Mouse (Mus musculus) embryonic facial prominence, embryonic 13.5 days (tissue): Measurements from ENCODE around the gene Plcg2. TPM values are rescaled to one million over a fixed set of nuclear protein-coding genes. Genes with fewer than 3 reads are reported as not detected.
A peak's percentile ranks its signal among the peaks of the same experiment; 100 is the strongest.

Experiments used
- ATAC-seq: fragments of 200-750 bp; cut with Nextera tagmentation; 2 replicates; pipeline ENCODE4 v1.8.0; 2017; ENCODE audit warnings: low read depth; ENCODE audit not compliant: insufficient number of reproducible peaks, insufficient read depth, low FRiP score, low TSS enrichment
- H3K27ac ChIP-seq: fragments of 300-500 bp; sonication (generic); 2 replicates; pipeline ENCODE4 v1.5.1; 2015; ENCODE audit warnings: moderate library complexity, mild to moderate bottlenecking, inconsistent platforms
- H3K27me3 ChIP-seq: fragments of 300-500 bp; sonication (generic); 2 replicates; pipeline ENCODE4 v1.6.1; 2015; ENCODE audit warnings: mild to moderate bottlenecking, inconsistent platforms
- H3K36me3 ChIP-seq: fragments of 300-500 bp; sonication (generic); 2 replicates; pipeline ENCODE4 v1.6.1; 2015; ENCODE audit warnings: mild to moderate bottlenecking, inconsistent platforms
- H3K4me1 ChIP-seq: fragments of 300-500 bp; sonication (generic); 2 replicates; pipeline ENCODE4 v1.6.1; 2015; ENCODE audit warnings: inconsistent platforms
- H3K4me2 ChIP-seq: fragments of 300-500 bp; sonication (generic); 2 replicates; pipeline ENCODE4 v1.6.1; 2015; ENCODE audit warnings: moderate library complexity, mild to moderate bottlenecking, inconsistent platforms
- H3K4me3 ChIP-seq: fragments of 300-500 bp; sonication (generic); 2 replicates; pipeline ENCODE4 v1.5.1; 2015; ENCODE audit warnings: mild to moderate bottlenecking, inconsistent platforms
- H3K9ac ChIP-seq: fragments of 300-500 bp; sonication (generic); 2 replicates; pipeline ENCODE4 v1.6.1; 2015; ENCODE audit warnings: mild to moderate bottlenecking, inconsistent platforms
- H3K9me3 ChIP-seq: fragments of 300-500 bp; sonication (generic); 2 replicates; pipeline ENCODE4 v1.6.1; 2016; ENCODE audit warnings: inconsistent platforms
- WGBS: fragments of 180-500 bp; shearing (Covaris S2); methylation state at CpG from one replicate; pipeline ENCODE4 v1.1.7; 2015; ENCODE audit warnings: mixed read lengths; 5-methylcytosine and 5-hydroxymethylcytosine counted together
- polyA plus RNA-seq: library from polyadenylated mRNA; unstranded; fragments of >200 nt; fragmentation: Nextera tagmentation; extraction: Ambion mirVana; gene quantifications from 2 replicates; pipeline ENCODE4 v1.2.1, GENCODE M21; 2015

The Plcg2 gene
- polyA plus RNA-seq, 1 experiment from 2014 or later, result 2.4 TPM

- Histone ChIP-seq H3K27ac (peak overlapping the region; percentile 49), H3K4me3 (peak overlapping the region; percentile 33), H3K9me3 (no peaks in the 10 kb centered on the region), H3K4me2 (peak overlapping the region; percentile 61), H3K27me3 (no peaks in the 10 kb centered on the region), H3K4me1 (peaks cover 12% of the 10 kb centered on the region), H3K9ac (peak overlapping the region; percentile 62), H3K36me3 (no peaks in the 10 kb centered on the region)
- peak; percentile 77; the same call in 1 of the 2 replicates for ATAC-seq
- 0% methylated on average over 8 of the region's 14 CpGs for WGBS
Measured at GRCm38 (mm10) chr8:117470342-117470781, 27.7 kb upstream of the Plcg2 start.

GRCm38 (mm10) chr8:117471174-117471573 lies 26.9 kb upstream of the Plcg2 start:
- H3K27ac ChIP-seq, result no peak overlapping the region; the same call in 1 of the 2 replicates
- H3K9me3 ChIP-seq, result no peaks in the 10 kb centered on the region
- no peaks in the 10 kb centered on the region for H3K36me3 ChIP-seq
- WGBS, result 21% methylated on average over 3 of the region's 3 CpGs
- no peak overlapping the region for H3K4me3 ChIP-seq
- no peaks in the 10 kb centered on the region for H3K27me3 ChIP-seq
- H3K4me1 ChIP-seq, result peaks cover 12% of the 10 kb centered on the region
- no peak overlapping the region for H3K4me2 ChIP-seq
- no peak for ATAC-seq
- no peak overlapping the region for H3K9ac ChIP-seq

- Histone ChIP-seq H3K27ac (no peak overlapping the region), H3K4me2 (no peak overlapping the region), H3K36me3 (no peaks in the 10 kb centered on the region), H3K9ac (no peak overlapping the region), H3K4me3 (no peak overlapping the region), H3K4me1 (peaks cover 12% of the 10 kb centered on the region), H3K27me3 (no peaks in the 10 kb centered on the region), H3K9me3 (no peaks in the 10 kb centered on the region)
- 71% methylated on average over 9 of the region's 9 CpGs for WGBS
- ATAC-seq, result no peak
Measured at GRCm38 (mm10) chr8:117471655-117472054, 26.4 kb upstream of the Plcg2 start.

GRCm38 (mm10) chr8:117472332-117472731 lies 25.8 kb upstream of the Plcg2 start:
- Histone ChIP-seq H3K4me3 (no peak overlapping the region), H3K9me3 (no peaks in the 10 kb centered on the region), H3K9ac (no peak overlapping the region), H3K4me2 (no peak overlapping the region), H3K27me3 (no peaks in the 10 kb centered on the region), H3K4me1 (peaks cover 12% of the 10 kb centered on the region), H3K27ac (no peak overlapping the region), H3K36me3 (no peaks in the 10 kb centered on the region)
- WGBS, result 77% methylated on average over 4 of the region's 4 CpGs
- no peak for ATAC-seq

- Histone ChIP-seq H3K27ac (no peak overlapping the region), H3K27me3 (no peaks in the 10 kb centered on the region), H3K36me3 (no peaks in the 10 kb centered on the region), H3K4me3 (no peak overlapping the region), H3K9ac (no peak overlapping the region), H3K4me1 (peaks cover 8% of the 10 kb centered on the region), H3K9me3 (no peaks in the 10 kb centered on the region), H3K4me2 (no peak overlapping the region)
- 0% methylated on average over 5 of the region's 5 CpGs for WGBS
- ATAC-seq, result 0 out of 2 replicates have a peak, but pooled peaks have one; percentile 45
Measured at GRCm38 (mm10) chr8:117474944-117475343, 23.1 kb upstream of the Plcg2 start.

- Histone ChIP-seq H3K27me3 (no peaks in the 10 kb centered on the region), H3K9me3 (0 out of 2 replicates have a peak, but pooled peaks cover 3% of the 10 kb centered on the region), H3K27ac (no peak overlapping the region), H3K36me3 (no peaks in the 10 kb centered on the region), H3K4me1 (no peaks in the 10 kb centered on the region), H3K9ac (no peak overlapping the region), H3K4me3 (no peak overlapping the region), H3K4me2 (no peak overlapping the region)
- no peak for ATAC-seq
- 76% methylated on average over 7 of the region's 7 CpGs for WGBS
Measured at GRCm38 (mm10) chr8:117475819-117476218, 22.3 kb upstream of the Plcg2 start.

- Histone ChIP-seq H3K27me3 (no peaks in the 10 kb centered on the region), H3K9me3 (0 out of 2 replicates have a peak, but pooled peaks cover 3% of the 10 kb centered on the region), H3K36me3 (no peaks in the 10 kb centered on the region), H3K9ac (no peak overlapping the region), H3K4me3 (no peak overlapping the region), H3K4me1 (no peaks in the 10 kb centered on the region), H3K27ac (no peak overlapping the region), H3K4me2 (no peak overlapping the region)
- no peak for ATAC-seq
Measured at GRCm38 (mm10) chr8:117478082-117478481, 20.0 kb upstream of the Plcg2 start.

GRCm38 (mm10) chr8:117479996-117480395 lies 18.1 kb upstream of the Plcg2 start:
- Histone ChIP-seq H3K4me3 (no peak overlapping the region), H3K36me3 (no peaks in the 10 kb centered on the region), H3K4me1 (no peaks in the 10 kb centered on the region), H3K27me3 (no peaks in the 10 kb centered on the region), H3K4me2 (no peak overlapping the region), H3K27ac (no peak overlapping the region), H3K9me3 (0 out of 2 replicates have a peak, but pooled peaks cover 3% of the 10 kb centered on the region), H3K9ac (no peak overlapping the region)
- no peak for ATAC-seq
- WGBS, result 94% methylated on average over 9 of the region's 9 CpGs

- no peak overlapping the region for H3K9ac ChIP-seq
- no peak for ATAC-seq
- no peak overlapping the region for H3K4me2 ChIP-seq
- no peaks in the 10 kb centered on the region for H3K27me3 ChIP-seq
- H3K9me3 ChIP-seq, result 0 out of 2 replicates have a peak, but pooled peaks cover 3% of the 10 kb centered on the region
- 36% methylated on average over 5 of the region's 5 CpGs for WGBS
- H3K4me1 ChIP-seq, result no peaks in the 10 kb centered on the region
- H3K36me3 ChIP-seq, result no peaks in the 10 kb centered on the region
- no peak overlapping the region for H3K27ac ChIP-seq
- no peak overlapping the region for H3K4me3 ChIP-seq
Measured at GRCm38 (mm10) chr8:117480516-117480915, 17.6 kb upstream of the Plcg2 start.

- Histone ChIP-seq H3K4me2 (no peak overlapping the region), H3K27ac (no peak overlapping the region), H3K27me3 (no peaks in the 10 kb centered on the region), H3K4me1 (no peaks in the 10 kb centered on the region), H3K36me3 (no peaks in the 10 kb centered on the region), H3K9me3 (0 out of 2 replicates have a peak, but pooled peaks cover 3% of the 10 kb centered on the region), H3K9ac (no peak overlapping the region), H3K4me3 (no peak overlapping the region)
- 79% methylated on average over 5 of the region's 5 CpGs for WGBS
- ATAC-seq, result no peak
Measured at GRCm38 (mm10) chr8:117481830-117482229, 16.3 kb upstream of the Plcg2 start.

- H3K4me1 ChIP-seq, result no peaks in the 10 kb centered on the region
- H3K36me3 ChIP-seq, result no peaks in the 10 kb centered on the region
- no peak overlapping the region for H3K4me2 ChIP-seq
- H3K27ac ChIP-seq, result no peak overlapping the region
- 84% methylated on average over 8 of the region's 8 CpGs for WGBS
- H3K4me3 ChIP-seq, result no peak overlapping the region
- ATAC-seq, result no peak
- no peak overlapping the region for H3K9ac ChIP-seq
- H3K27me3 ChIP-seq, result no peaks in the 10 kb centered on the region
- H3K9me3 ChIP-seq, result 0 out of 2 replicates have a peak, but pooled peaks cover 3% of the 10 kb centered on the region
Measured at GRCm38 (mm10) chr8:117484731-117485130, 13.4 kb upstream of the Plcg2 start.

GRCm38 (mm10) chr8:117485316-117485715 lies 12.8 kb upstream of the Plcg2 start:
- Histone ChIP-seq H3K9ac (no peak overlapping the region), H3K4me3 (no peak overlapping the region), H3K4me1 (no peaks in the 10 kb centered on the region), H3K9me3 (0 out of 2 replicates have a peak, but pooled peaks cover under 1% of the 10 kb centered on the region), H3K36me3 (no peaks in the 10 kb centered on the region), H3K4me2 (no peak overlapping the region), H3K27me3 (no peaks in the 10 kb centered on the region), H3K27ac (no peak overlapping the region)
- no peak for ATAC-seq
- WGBS, result 77% methylated on average over 1 of the region's 1 CpGs
